Mouse (Mus musculus): Measurements from ENCODE around the gene BC080695. TPM values are rescaled to one million over a fixed set of nuclear protein-coding genes. Genes with fewer than 3 reads are reported as not detected.
"Not testable (repeated sequence)": the region's sequence is repeated elsewhere in the genome, so short reads cannot be mapped to it uniquely, and the experiment has no call there.

The BC080695 gene
- total RNA-seq (2021), result not detected

DNA sequence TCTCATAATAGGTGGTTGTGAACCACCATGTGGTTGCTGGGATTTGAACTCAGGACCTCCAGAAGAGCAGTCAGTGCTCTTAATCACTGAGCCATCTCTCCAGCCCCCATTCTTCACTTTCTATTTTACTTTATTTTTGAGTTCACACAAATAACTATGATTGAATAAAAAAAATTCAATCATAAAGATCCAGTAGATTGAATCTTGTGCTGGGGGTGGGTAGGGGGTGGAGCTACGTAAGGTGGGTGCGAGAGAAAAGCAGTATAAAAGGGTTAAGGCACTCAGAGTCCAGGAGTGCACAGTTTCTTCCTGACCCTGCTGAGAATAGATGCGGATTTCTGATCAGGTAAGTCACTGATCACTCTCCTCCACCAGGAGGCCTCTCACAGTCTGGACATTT, at the start of gene BC080695, which contains the start of gene Gm13057:
Gene BC080695 (plus strand): TSS at position 301 of the 400 bp plus-strand sequence.
Gene Gm13057 (plus strand): TSS at position 310 of the 400 bp plus-strand sequence.
- intact Hi-C loops (cut with DNase I); DNase-seq (ENCODE audit: low spot score): not testable (repeated sequence)

GRCm38 (mm10) chr4:143511043-143511442, 40.5 kb upstream of the BC080695 start, which contains the start of gene Gm13043:
TSS of gene Gm13043 (plus strand) at chr4:143511343.
- intact Hi-C loops (cut with DNase I), result no loop called here
- DNase-seq (ENCODE audit: low spot score), result no peak

DNA sequence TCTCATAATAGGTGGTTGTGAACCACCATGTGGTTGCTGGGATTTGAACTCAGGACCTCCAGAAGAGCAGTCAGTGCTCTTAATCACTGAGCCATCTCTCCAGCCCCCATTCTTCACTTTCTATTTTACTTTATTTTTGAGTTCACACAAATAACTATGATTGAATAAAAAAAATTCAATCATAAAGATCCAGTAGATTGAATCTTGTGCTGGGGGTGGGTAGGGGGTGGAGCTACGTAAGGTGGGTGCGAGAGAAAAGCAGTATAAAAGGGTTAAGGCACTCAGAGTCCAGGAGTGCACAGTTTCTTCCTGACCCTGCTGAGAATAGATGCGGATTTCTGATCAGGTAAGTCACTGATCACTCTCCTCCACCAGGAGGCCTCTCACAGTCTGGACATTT, 15.8 kb upstream of the BC080695 start, which contains the start of gene Gm13040:
Gene Gm13040 (plus strand): TSS at position 301 of the 400 bp plus-strand sequence.
- intact Hi-C loops (cut with DNase I); DNase-seq (ENCODE audit: low spot score): not testable (repeated sequence)

DNA sequence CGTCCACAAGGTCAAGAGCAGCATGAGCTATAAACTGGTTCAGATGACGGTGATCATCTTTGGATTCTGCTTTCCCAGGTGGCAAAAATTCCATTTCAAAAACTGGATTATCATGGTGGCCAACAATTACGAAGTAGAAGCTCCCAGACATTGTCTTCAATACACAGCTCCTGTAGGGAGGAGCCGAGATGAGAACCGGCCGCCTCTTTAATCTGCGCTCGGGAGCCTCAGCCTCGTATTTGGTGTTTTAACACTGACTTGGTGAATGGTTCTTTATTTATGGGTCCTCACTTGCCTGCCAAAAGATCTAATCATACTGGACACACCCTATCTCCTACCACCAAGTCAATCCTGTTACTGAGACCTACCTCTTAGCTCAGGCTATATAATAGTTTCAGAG, 60.4 kb downstream of the BC080695 start:
- intact Hi-C loops (cut with DNase I), result not testable (repeated sequence)

GRCm38 (mm10) chr4:143614703-143615102, 63.2 kb downstream of the BC080695 start, which contains the start of gene Gm13083:
TSS of gene Gm13083 (plus strand) at chr4:143615003.
- DNase-seq (ENCODE audit: low spot score), result not testable (repeated sequence)
- intact Hi-C loops (cut with DNase I), result loop anchor here (5.0 kb wide), 1 partner anchor 278 kb away; no protein-coding TSS in a partner anchor

More for the DNA sequence above, 60.4 kb downstream of the BC080695 start:
- not testable (repeated sequence) for DNase-seq (ENCODE audit: low spot score)

GRCm38 (mm10) chr4:143618101-143618500, 66.6 kb downstream of the BC080695 start:
- intact Hi-C loops (cut with DNase I), result loop anchor here (5.0 kb wide), 1 partner anchor 274 kb away; no protein-coding TSS in a partner anchor

More at GRCm38 (mm10) chr4:143618101-143618500, 66.6 kb downstream of the BC080695 start:
- not testable (repeated sequence) for DNase-seq (ENCODE audit: low spot score)

Other genes starting within 250 kb of the BC080695 start
- under 1 TPM; 0.21 to 0.22 TPM for gene Lrrc38, start 201.9 kb upstream of the BC080695 start, total RNA-seq (2021)
- not detected for gene Pramel1, start 157.3 kb upstream of the BC080695 start, total RNA-seq (2021)
- 1 to 10 TPM; 9.1 to 9.3 TPM for gene Pramef8, start 139.3 kb upstream of the BC080695 start, total RNA-seq (2021)
- gene Oog4, start 101.4 kb upstream of the BC080695 start, total RNA-seq (2021), result not detected
- not detected for gene Gm13043, start 40.4 kb upstream of the BC080695 start, total RNA-seq (2021)
- not detected for gene Gm13040, start 15.7 kb upstream of the BC080695 start, total RNA-seq (2021)
- not detected for gene Gm13057, start within 50 bp of the BC080695 start, total RNA-seq (2021)
- gene Gm13083, start 63.3 kb downstream of the BC080695 start, total RNA-seq (2021), result not detected
- not detected for gene Gm13088, start 105.5 kb downstream of the BC080695 start, total RNA-seq (2021)
- gene Gm13089, start 151.0 kb downstream of the BC080695 start, total RNA-seq (2021), result not detected
- gene Gm13078, start 167.8 kb downstream of the BC080695 start, total RNA-seq (2021), result not detected
- gene Gm13023, start 237.7 kb downstream of the BC080695 start, total RNA-seq (2021), result not detected